Mouse (Mus musculus) heart, embryonic 14.5 days (tissue): ENCODE measurements at regions not wholly inside any gene's neighbourhood (a gene's known extent, or its start where the extent isn't known, plus 50 kb on each side); places are given as distances from the start of the nearest gene placed in this dataset.
A peak's percentile ranks its signal among the peaks of the same experiment; 100 is the strongest.

Experiments
- ATAC-seq: fragments of 200-750 bp; cut with Nextera tagmentation; 2 replicates; pipeline ENCODE4 v1.8.0; 2017; ENCODE audit warnings: low read depth, moderate TSS enrichment; ENCODE audit not compliant: insufficient number of reproducible peaks, insufficient read depth, low FRiP score
- H3K27ac ChIP-seq, 2 experiments: fragments of 200-500 bp in 1 of 2; fragments of 300-500 bp in 1 of 2; sonication (generic) in 1 of 2; replicated peaks in 1 of 2; 2 replicates each; pipeline ENCODE4 v1.5.1; 2012 to 2014; ENCODE audit warnings: low read depth in 2 of 2, low read length in 2 of 2, control low read depth in 1 of 2, mild to moderate bottlenecking in 1 of 2, mixed read lengths in 1 of 2; ENCODE audit not compliant: control insufficient read depth in 1 of 2, insufficient read depth in 1 of 2
- H3K27me3 ChIP-seq: fragments of 300-500 bp; sonication (generic); 2 replicates; pipeline ENCODE4 v1.6.1; 2014; ENCODE audit warnings: mild to moderate bottlenecking, low read length, control low read depth; ENCODE audit not compliant: control insufficient read depth, insufficient read depth
- H3K36me3 ChIP-seq: fragments of 300-500 bp; sonication (generic); 2 replicates; pipeline ENCODE4 v1.6.1; 2014; ENCODE audit warnings: mild to moderate bottlenecking, control low read depth, low read length, mixed read lengths; ENCODE audit not compliant: control insufficient read depth, insufficient read depth
- H3K4me1 ChIP-seq, 2 experiments: fragments of 200-500 bp in 1 of 2; fragments of 300-500 bp in 1 of 2; sonication (generic) in 1 of 2; 2 replicates each; pipeline ENCODE4 v1.6.1; 2012 to 2014; ENCODE audit warnings: low read length in 2 of 2, control low read depth in 1 of 2, mixed read lengths in 1 of 2; ENCODE audit not compliant: control insufficient read depth in 2 of 2, insufficient read depth in 2 of 2
- H3K4me2 ChIP-seq: fragments of 300-500 bp; sonication (generic); 2 replicates; pipeline ENCODE4 v1.6.1; 2014; ENCODE audit warnings: mild to moderate bottlenecking, low read length
- H3K4me3 ChIP-seq, 2 experiments: fragments of 200-500 bp in 1 of 2; fragments of 300-500 bp in 1 of 2; sonication (generic) in 1 of 2; 2 replicates each; pipeline ENCODE4 v1.5.1; 2012 to 2014; ENCODE audit warnings: low read length in 2 of 2, mild to moderate bottlenecking in 2 of 2, control low read depth in 1 of 2, low read depth in 1 of 2, moderate library complexity in 1 of 2; ENCODE audit not compliant: control insufficient read depth in 1 of 2, insufficient read depth in 1 of 2
- H3K9ac ChIP-seq: fragments of 300-500 bp; sonication (generic); 2 replicates; pipeline ENCODE4 v1.6.1; 2014; ENCODE audit warnings: mild to moderate bottlenecking, low read length
- H3K9me3 ChIP-seq: fragments of 300-500 bp; sonication (generic); 2 replicates; pipeline ENCODE4 v1.6.1; 2016; ENCODE audit warnings: low read length, control low read depth; ENCODE audit not compliant: control insufficient read depth
- WGBS: fragments of 180-500 bp; shearing (Covaris S2); extraction: QIAGEN DNeasy Blood & Tissue Kit; methylation state at CpG from one replicate; pipeline ENCODE4 v1.1.7; 2014; 5-methylcytosine and 5-hydroxymethylcytosine counted together

- no peak for ATAC-seq
- Histone ChIP-seq H3K9ac (no peak overlapping the region), H3K27ac (no peak overlapping the region), H3K4me2 (no peak overlapping the region), H3K4me1 (peaks cover 23 to 25% of the 10 kb centered on the region in 2 experiments), H3K9me3 (no peaks in the 10 kb centered on the region), H3K4me3 (no peak overlapping the region), H3K27me3 (peaks cover 10% of the 10 kb centered on the region), H3K36me3 (no peaks in the 10 kb centered on the region)
- 65% methylated on average over 4 of the region's 4 CpGs for WGBS
Measured at GRCm38 (mm10) chr1:92742881-92743621, 88.4 kb upstream of the Gpc1 start.

GRCm38 (mm10) chr1:92742300-92742699 lies 89.1 kb upstream of the Gpc1 start:
- Histone ChIP-seq H3K9ac (no peak overlapping the region), H3K4me1 (peaks cover 23 to 25% of the 10 kb centered on the region in 2 experiments)

GRCm38 (mm10) chr1:92741047-92741446 lies 90.4 kb upstream of the Gpc1 start:
- Histone ChIP-seq H3K36me3 (no peaks in the 10 kb centered on the region), H3K9ac (no peak overlapping the region), H3K4me2 (no peak overlapping the region), H3K27ac (no peak overlapping the region), H3K4me3 (no peak overlapping the region), H3K9me3 (no peaks in the 10 kb centered on the region), H3K4me1 (peaks cover 16 to 22% of the 10 kb centered on the region in 2 experiments), H3K27me3 (peaks cover 24% of the 10 kb centered on the region)
- ATAC-seq: no peak
- WGBS: 86% methylated on average over 5 of the region's 5 CpGs

More at GRCm38 (mm10) chr1:92742300-92742699, 89.1 kb upstream of the Gpc1 start:
- Histone ChIP-seq H3K27me3 (peaks cover 16% of the 10 kb centered on the region), H3K27ac (no peak overlapping the region), H3K4me2 (no peak overlapping the region), H3K36me3 (no peaks in the 10 kb centered on the region), H3K9me3 (no peaks in the 10 kb centered on the region), H3K4me3 (no peak overlapping the region)
- ATAC-seq: no peak
- WGBS: 84% methylated on average over 6 of the region's 6 CpGs

GRCm38 (mm10) chr1:92737600-92738197 lies 89.1 kb upstream of the Otos start:
- no peak overlapping the region for H3K27ac ChIP-seq
- no peaks in the 10 kb centered on the region for H3K36me3 ChIP-seq
- H3K9me3 ChIP-seq: no peaks in the 10 kb centered on the region
- peaks cover 8 to 12% of the 10 kb centered on the region in 2 experiments; a peak in 3 of 4 replicates for H3K4me1 ChIP-seq
- peaks cover 24% of the 10 kb centered on the region for H3K27me3 ChIP-seq
- H3K9ac ChIP-seq: no peak overlapping the region
- H3K4me2 ChIP-seq: no peak overlapping the region
- no peak for ATAC-seq
- no peak overlapping the region for H3K4me3 ChIP-seq
- WGBS: 40% methylated on average over 11 of the region's 11 CpGs

- no peak overlapping the region for H3K9ac ChIP-seq
- peaks cover 24% of the 10 kb centered on the region for H3K27me3 ChIP-seq
- no peak overlapping the region for H3K4me2 ChIP-seq
- no peak for ATAC-seq
- 72% methylated on average over 7 of the region's 7 CpGs for WGBS
- H3K27ac ChIP-seq: no peak overlapping the region
- peaks cover 8 to 10% of the 10 kb centered on the region in 2 experiments; a peak in 3 of 4 replicates for H3K4me1 ChIP-seq
- no peaks in the 10 kb centered on the region for H3K9me3 ChIP-seq
- H3K4me3 ChIP-seq: no peak overlapping the region
- no peaks in the 10 kb centered on the region for H3K36me3 ChIP-seq
Measured at GRCm38 (mm10) chr1:92736411-92736810, 87.8 kb upstream of the Otos start.

- no peak for ATAC-seq
- Histone ChIP-seq H3K4me1 (peaks cover 8 to 10% of the 10 kb centered on the region in 2 experiments; a peak in 3 of 4 replicates), H3K36me3 (no peaks in the 10 kb centered on the region), H3K27me3 (peaks cover 19% of the 10 kb centered on the region), H3K4me3 (no peak overlapping the region), H3K9ac (no peak overlapping the region), H3K4me2 (no peak overlapping the region), H3K27ac (0 out of 4 replicates have a peak overlapping the region, but pooled peaks of 1 of the 2 experiments have one; percentile 27), H3K9me3 (no peaks in the 10 kb centered on the region)
- WGBS: 45% methylated on average over 8 of the region's 8 CpGs
Measured at GRCm38 (mm10) chr1:92733732-92734131, 85.1 kb upstream of the Otos start.

GRCm38 (mm10) chr1:92731353-92732282 lies 83.0 kb upstream of the Otos start:
- Histone ChIP-seq H3K4me3 (no peak overlapping the region), H3K9ac (no peak overlapping the region), H3K36me3 (no peaks in the 10 kb centered on the region), H3K4me2 (no peak overlapping the region), H3K27me3 (peaks cover under 1% of the 10 kb centered on the region; the same call in 1 of the 2 replicates), H3K4me1 (peaks cover 10 to 12% of the 10 kb centered on the region in 2 experiments), H3K27ac (no peak overlapping the region), H3K9me3 (no peaks in the 10 kb centered on the region)
- ATAC-seq: no peak
- WGBS: 82% methylated on average over 11 of the region's 11 CpGs
